Mouse (Mus musculus) liver, embryonic 15.5 days (tissue): ENCODE results near the gene Tmem132b. TPM values are rescaled to one million over a fixed set of nuclear protein-coding genes. Genes with fewer than 3 reads are reported as not detected.

ENCODE experiments used
- ATAC-seq: fragments of 200-750 bp; cut with Nextera tagmentation; 2 replicates; pipeline ENCODE4 v1.8.0; 2017; ENCODE audit warnings: moderate number of reproducible peaks, mild to moderate bottlenecking, moderate library complexity; ENCODE audit not compliant: insufficient read depth
- H3K27ac ChIP-seq: fragments of 300-500 bp; sonication (generic); replicated peaks from 2 replicates; pipeline ENCODE4 v1.5.1; 2015; ENCODE audit warnings: mild to moderate bottlenecking, inconsistent platforms
- H3K27me3 ChIP-seq: fragments of 300-500 bp; sonication (generic); 2 replicates; pipeline ENCODE4 v1.6.1; 2015; ENCODE audit warnings: mild to moderate bottlenecking, inconsistent platforms
- H3K36me3 ChIP-seq: fragments of 300-500 bp; sonication (generic); replicated peaks from 2 replicates; pipeline ENCODE4 v1.6.1; 2015; ENCODE audit warnings: moderate library complexity, mild to moderate bottlenecking, inconsistent platforms
- H3K4me1 ChIP-seq: fragments of 300-500 bp; sonication (generic); replicated peaks from 2 replicates; pipeline ENCODE4 v1.6.1; 2015; ENCODE audit warnings: inconsistent platforms
- H3K4me2 ChIP-seq: fragments of 300-500 bp; sonication (generic); 2 replicates; pipeline ENCODE4 v1.6.1; 2015; ENCODE audit warnings: moderate library complexity, mild to moderate bottlenecking, inconsistent platforms
- H3K4me3 ChIP-seq: fragments of 300-500 bp; sonication (generic); replicated peaks from 2 replicates; pipeline ENCODE4 v1.5.1; 2015; ENCODE audit warnings: mild to moderate bottlenecking, inconsistent platforms
- H3K9ac ChIP-seq: fragments of 300-500 bp; sonication (generic); 2 replicates; pipeline ENCODE4 v1.6.1; 2015; ENCODE audit warnings: moderate library complexity, mild to moderate bottlenecking, inconsistent platforms
- H3K9me3 ChIP-seq: fragments of 300-500 bp; sonication (generic); replicated peaks from 2 replicates; pipeline ENCODE4 v1.6.1; 2016; ENCODE audit warnings: inconsistent platforms
- WGBS: fragments of 180-500 bp; shearing (Covaris S2); methylation state at CpG from one replicate; pipeline ENCODE4 v1.1.7; 2015; ENCODE audit warnings: mixed read lengths; ENCODE audit not compliant: insufficient replicate concordance; 5-methylcytosine and 5-hydroxymethylcytosine counted together
- polyA plus RNA-seq: library from polyadenylated mRNA; unstranded; fragments of >200 nt; fragmentation: Nextera tagmentation; extraction: Ambion mirVana; gene quantifications from 2 replicates; pipeline ENCODE4 v1.2.1, GENCODE M21; 2015

The Tmem132b gene
- polyA plus RNA-seq, 1 experiment from 2014 or later = not detected

DNA sequence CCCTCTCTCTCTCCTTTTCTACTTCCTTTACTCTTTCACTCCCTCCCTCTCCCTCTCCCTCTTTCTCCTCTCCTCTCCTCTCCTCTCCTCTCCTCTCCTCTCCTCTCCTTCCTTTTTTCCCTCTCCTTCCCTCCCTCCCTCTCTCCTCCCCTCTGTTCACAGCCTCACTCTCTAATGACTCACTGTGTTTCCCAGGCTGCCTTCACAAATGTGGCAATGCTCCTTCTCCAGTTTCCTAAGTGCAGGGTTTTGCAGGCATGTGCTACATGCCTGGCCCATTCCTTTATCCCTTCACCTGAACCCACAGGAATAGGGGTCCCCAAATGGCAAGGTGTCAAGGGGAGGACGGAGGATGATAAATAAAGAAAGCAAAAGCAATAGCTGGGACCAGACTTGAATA, 236.4 kb downstream of the Tmem132b start:
- no peak for ATAC-seq
- Histone ChIP-seq H3K4me1 (no peaks in the 10 kb centered on the region), H3K4me2 (no peak overlapping the region), H3K27ac (no peak overlapping the region), H3K36me3 (no peaks in the 10 kb centered on the region), H3K9me3 (0 out of 2 replicates have a peak, but pooled peaks cover 7% of the 10 kb centered on the region), H3K9ac (no peak overlapping the region), H3K4me3 (no peak overlapping the region), H3K27me3 (no peaks in the 10 kb centered on the region)
- 51% methylated on average over 1 of the region's 1 CpGs for WGBS

GRCm38 (mm10) chr5:125772238-125772637, 240.7 kb downstream of the Tmem132b start:
- ATAC-seq = no peak
- no peaks in the 10 kb centered on the region for H3K4me1 ChIP-seq
- H3K4me2 ChIP-seq = no peak overlapping the region
- H3K9ac ChIP-seq = no peak overlapping the region
- 68% methylated on average over 4 of the region's 4 CpGs for WGBS
- H3K9me3 ChIP-seq = 0 out of 2 replicates have a peak, but pooled peaks cover 4% of the 10 kb centered on the region
- no peak overlapping the region for H3K4me3 ChIP-seq
- no peaks in the 10 kb centered on the region for H3K36me3 ChIP-seq
- no peaks in the 10 kb centered on the region for H3K27me3 ChIP-seq
- H3K27ac ChIP-seq = no peak overlapping the region

DNA sequence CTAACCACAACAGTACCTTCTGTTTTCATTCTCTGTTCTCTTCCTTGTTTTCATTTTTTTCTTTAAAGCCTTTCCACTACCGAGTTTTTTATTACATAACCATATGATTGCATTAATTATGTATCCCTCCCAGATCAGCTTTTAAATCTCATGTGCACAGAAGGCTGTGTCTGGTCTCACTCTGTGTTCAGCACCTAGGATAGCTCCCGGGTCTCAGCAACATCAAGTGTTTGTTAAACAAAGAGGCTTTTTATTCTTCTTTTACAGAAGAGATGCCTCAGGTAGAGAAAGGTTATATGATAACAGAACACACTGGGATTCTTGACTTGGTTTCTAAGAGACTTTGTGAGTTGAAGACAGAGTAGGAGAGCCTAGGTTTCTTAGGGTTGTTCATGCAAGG, 241.2 kb downstream of the Tmem132b start:
- H3K27ac ChIP-seq = no peak overlapping the region
- H3K9ac ChIP-seq = no peak overlapping the region
- H3K4me2 ChIP-seq = no peak overlapping the region
- H3K27me3 ChIP-seq = no peaks in the 10 kb centered on the region
- no peak for ATAC-seq
- 0 out of 2 replicates have a peak, but pooled peaks cover 4% of the 10 kb centered on the region for H3K9me3 ChIP-seq
- no peaks in the 10 kb centered on the region for H3K4me1 ChIP-seq
- no peaks in the 10 kb centered on the region for H3K36me3 ChIP-seq
- WGBS = 36% methylated on average over 2 of the region's 2 CpGs
- H3K4me3 ChIP-seq = no peak overlapping the region

- H3K36me3 ChIP-seq = no peaks in the 10 kb centered on the region
- no peak overlapping the region for H3K27ac ChIP-seq
- no peak overlapping the region for H3K9ac ChIP-seq
- no peak overlapping the region for H3K4me3 ChIP-seq
- no peaks in the 10 kb centered on the region for H3K4me1 ChIP-seq
- no peak overlapping the region for H3K4me2 ChIP-seq
- no peaks in the 10 kb centered on the region for H3K27me3 ChIP-seq
- no peak for ATAC-seq
- WGBS = 59% methylated on average over 1 of the region's 1 CpGs
- H3K9me3 ChIP-seq = 0 out of 2 replicates have a peak, but pooled peaks cover 20% of the 10 kb centered on the region
These were observed 248.8 kb downstream of the Tmem132b start for GRCm38 (mm10) chr5:125780332-125780731.

GRCm38 (mm10) chr5:125792643-125793042, 261.1 kb downstream of the Tmem132b start:
- H3K27me3 ChIP-seq = no peaks in the 10 kb centered on the region
- H3K4me2 ChIP-seq = no peak overlapping the region
- H3K9me3 ChIP-seq = no peaks in the 10 kb centered on the region; the same call in 1 of the 2 replicates
- no peak overlapping the region for H3K27ac ChIP-seq
- no peaks in the 10 kb centered on the region for H3K36me3 ChIP-seq
- no peak overlapping the region for H3K9ac ChIP-seq
- H3K4me1 ChIP-seq = no peaks in the 10 kb centered on the region
- 81% methylated on average over 1 of the region's 1 CpGs for WGBS
- no peak for ATAC-seq
- no peak overlapping the region for H3K4me3 ChIP-seq

GRCm38 (mm10) chr5:125794318-125794717, 262.7 kb downstream of the Tmem132b start:
- no peaks in the 10 kb centered on the region for H3K9me3 ChIP-seq
- no peaks in the 10 kb centered on the region for H3K27me3 ChIP-seq
- H3K4me2 ChIP-seq = no peak overlapping the region
- H3K4me1 ChIP-seq = no peaks in the 10 kb centered on the region
- no peaks in the 10 kb centered on the region for H3K36me3 ChIP-seq
- ATAC-seq = no peak
- no peak overlapping the region for H3K4me3 ChIP-seq
- no peak overlapping the region for H3K9ac ChIP-seq
- no peak overlapping the region for H3K27ac ChIP-seq
- WGBS = 9% methylated on average over 1 of the region's 1 CpGs

DNA sequence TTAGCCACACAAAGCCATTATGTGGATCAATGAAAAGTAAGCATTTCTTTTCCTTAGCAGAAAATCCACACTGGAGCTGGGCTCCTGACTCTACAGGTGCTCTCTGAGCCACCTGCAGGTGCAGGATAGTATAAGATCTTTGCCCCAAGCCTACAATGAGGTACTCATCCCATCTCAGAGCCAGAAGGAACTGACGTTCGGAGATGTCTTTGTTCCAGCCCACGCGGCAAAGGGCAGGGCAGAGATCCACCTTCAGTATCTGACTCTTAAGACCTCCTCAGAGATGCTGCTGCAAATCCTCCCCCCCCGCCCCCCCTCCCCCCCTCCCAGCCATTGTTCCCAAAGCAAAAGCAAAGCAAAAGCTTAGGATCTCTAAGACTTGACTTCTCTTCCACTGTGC, 268.0 kb downstream of the Tmem132b start:
- Histone ChIP-seq H3K4me3 (no peak overlapping the region), H3K36me3 (no peaks in the 10 kb centered on the region), H3K4me1 (no peaks in the 10 kb centered on the region), H3K4me2 (no peak overlapping the region), H3K9ac (no peak overlapping the region), H3K27ac (no peak overlapping the region), H3K9me3 (no peaks in the 10 kb centered on the region; the same call in 1 of the 2 replicates), H3K27me3 (no peaks in the 10 kb centered on the region)
- WGBS = 46% methylated on average over 5 of the region's 5 CpGs
- ATAC-seq = no peak

GRCm38 (mm10) chr5:125800025-125800424, 268.5 kb downstream of the Tmem132b start:
- ATAC-seq = no peak
- H3K9me3 ChIP-seq = no peaks in the 10 kb centered on the region; the same call in 1 of the 2 replicates
- H3K4me1 ChIP-seq = no peaks in the 10 kb centered on the region
- no peaks in the 10 kb centered on the region for H3K27me3 ChIP-seq
- no peak overlapping the region for H3K4me3 ChIP-seq
- H3K9ac ChIP-seq = no peak overlapping the region
- no peak overlapping the region for H3K4me2 ChIP-seq
- no peak overlapping the region for H3K27ac ChIP-seq
- H3K36me3 ChIP-seq = no peaks in the 10 kb centered on the region
- 19% methylated on average over 11 of the region's 11 CpGs for WGBS

DNA sequence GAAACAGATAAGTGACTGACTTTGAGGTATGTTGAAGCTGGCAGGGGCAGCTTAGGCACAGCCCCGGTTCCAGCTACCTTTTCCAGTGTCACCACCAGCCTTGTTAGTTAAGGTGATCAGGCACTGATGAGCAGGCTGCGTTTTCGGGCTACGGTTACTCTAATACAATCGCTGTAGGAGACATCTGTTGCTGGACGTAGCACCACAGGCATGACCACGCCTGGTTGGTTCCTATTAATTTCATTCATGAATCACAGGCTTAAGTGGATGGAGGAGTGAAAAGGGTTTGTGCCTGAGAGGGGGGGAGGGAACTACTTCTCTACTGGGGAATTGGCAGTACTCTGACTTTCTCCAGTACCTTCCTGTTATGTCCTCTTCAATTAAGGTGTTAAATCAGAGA, 271.2 kb downstream of the Tmem132b start:
- Histone ChIP-seq H3K4me3 (no peak overlapping the region), H3K9me3 (no peaks in the 10 kb centered on the region; the same call in 1 of the 2 replicates), H3K27ac (no peak overlapping the region), H3K4me1 (no peaks in the 10 kb centered on the region), H3K4me2 (no peak overlapping the region), H3K36me3 (no peaks in the 10 kb centered on the region), H3K9ac (no peak overlapping the region), H3K27me3 (no peaks in the 10 kb centered on the region)
- WGBS = 73% methylated on average over 7 of the region's 7 CpGs
- ATAC-seq = no peak

DNA sequence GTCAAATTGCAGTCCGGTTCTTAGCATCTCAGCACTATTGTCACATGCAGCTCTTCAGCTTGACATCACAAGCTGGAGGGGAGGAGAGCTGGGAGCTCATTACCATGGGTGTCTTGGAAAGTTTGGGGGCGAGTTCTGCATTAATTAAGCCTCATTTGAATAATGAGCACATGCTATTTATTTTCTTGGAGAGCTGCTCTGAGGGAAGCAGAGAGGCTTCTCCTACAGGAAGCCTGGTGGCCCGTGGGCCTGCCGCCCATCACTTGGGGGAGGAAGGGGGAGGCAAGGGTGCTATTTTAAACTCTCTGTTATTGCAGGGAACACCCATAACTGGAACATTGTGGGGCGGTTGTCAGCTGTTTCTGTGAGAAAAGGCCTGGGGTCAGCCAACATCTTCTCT, 273.8 kb downstream of the Tmem132b start:
- Histone ChIP-seq H3K4me2 (no peak overlapping the region), H3K27ac (no peak overlapping the region)
- 53% methylated on average over 5 of the region's 5 CpGs for WGBS

DNA sequence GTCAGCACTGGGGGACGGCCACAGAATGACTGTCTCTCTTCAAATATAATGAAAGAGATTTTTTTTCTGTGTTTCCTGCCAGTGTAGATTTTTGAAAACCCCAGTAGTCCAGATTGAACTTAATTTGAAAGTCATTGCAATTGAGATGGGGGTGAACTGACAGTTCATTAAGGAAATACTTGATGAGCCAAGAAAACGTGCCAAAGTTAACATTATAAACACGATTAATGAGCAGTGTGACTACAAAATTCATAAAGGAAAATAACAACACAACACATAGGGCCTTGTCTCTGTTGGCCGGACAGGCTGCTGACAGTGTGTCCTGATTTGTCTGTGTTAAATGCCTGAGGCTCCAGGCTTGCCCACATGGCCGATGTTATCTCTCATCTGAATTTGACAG, 276.3 kb downstream of the Tmem132b start:
- no peak overlapping the region for H3K4me2 ChIP-seq
- no peak overlapping the region for H3K9ac ChIP-seq
- no peak overlapping the region for H3K4me3 ChIP-seq
- no peaks in the 10 kb centered on the region for H3K36me3 ChIP-seq
- no peaks in the 10 kb centered on the region for H3K27me3 ChIP-seq
- no peak for ATAC-seq
- no peaks in the 10 kb centered on the region for H3K9me3 ChIP-seq
- H3K4me1 ChIP-seq = no peaks in the 10 kb centered on the region
- WGBS = 54% methylated on average over 5 of the region's 5 CpGs
- H3K27ac ChIP-seq = no peak overlapping the region

More for the DNA sequence above, 273.8 kb downstream of the Tmem132b start:
- H3K9me3 ChIP-seq = no peaks in the 10 kb centered on the region; the same call in 1 of the 2 replicates
- H3K36me3 ChIP-seq = no peaks in the 10 kb centered on the region
- H3K9ac ChIP-seq = no peak overlapping the region
- ATAC-seq = no peak
- H3K27me3 ChIP-seq = no peaks in the 10 kb centered on the region
- H3K4me1 ChIP-seq = no peaks in the 10 kb centered on the region
- no peak overlapping the region for H3K4me3 ChIP-seq

DNA sequence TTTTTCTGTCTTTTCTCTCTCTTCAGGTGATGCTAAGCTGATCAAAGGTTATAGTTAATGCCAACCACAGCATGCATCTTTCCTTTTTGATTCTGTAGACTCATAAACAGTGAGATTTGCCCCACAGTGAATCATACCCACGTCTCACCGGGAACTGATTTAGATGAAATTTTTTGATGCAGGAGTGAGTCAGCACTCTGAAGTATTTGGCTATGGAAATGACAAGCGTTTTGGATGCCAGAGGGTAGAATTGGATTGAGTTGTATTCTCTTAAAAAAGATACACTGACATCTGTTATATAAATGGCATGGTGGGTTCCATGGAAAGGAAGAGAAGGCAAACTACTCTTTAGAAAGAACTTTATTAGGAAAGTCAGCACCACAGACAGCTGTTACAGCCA, 297.8 kb downstream of the Tmem132b start:
- 59% methylated on average over 3 of the region's 3 CpGs for WGBS
- no peaks in the 10 kb centered on the region for H3K36me3 ChIP-seq
- no peak overlapping the region for H3K27ac ChIP-seq
- no peak overlapping the region for H3K9ac ChIP-seq
- H3K4me1 ChIP-seq = no peaks in the 10 kb centered on the region
- no peak overlapping the region for H3K4me3 ChIP-seq
- H3K9me3 ChIP-seq = no peaks in the 10 kb centered on the region
- no peaks in the 10 kb centered on the region for H3K27me3 ChIP-seq
- H3K4me2 ChIP-seq = no peak overlapping the region
- no peak for ATAC-seq
